Mouse (Mus musculus) MEL (cell line): ENCODE data around the gene Kat8.

Experiments used
- CTCF ChIP-seq, 3 experiments: IDR thresholded peaks in 2 of 3; conservative IDR thresholded peaks in 1 of 3; 2 replicates each; pipeline ENCODE4 v1.5.1; 2011 to 2012; ENCODE audit warnings: low read length in 3 of 3, low read depth in 2 of 3, mild to moderate bottlenecking in 2 of 3, improper control_type of control experiment in 1 of 3, inconsistent platforms in 1 of 3, mixed read lengths in 1 of 3, moderate library complexity in 1 of 3; ENCODE audit not compliant: control insufficient read depth in 1 of 3, insufficient read depth in 1 of 3, poor library complexity in 1 of 3, severe bottlenecking in 1 of 3
- SIN3A ChIP-seq: IDR thresholded peaks from 2 replicates; pipeline ENCODE4 v1.6.1; 2012; ENCODE audit warnings: low read length, improper control_type of control experiment, inconsistent platforms

- TF ChIP-seq CTCF (IDR thresholded peaks at IDR 0.05 in 2 of 3, conservative IDR thresholded peaks at IDR 0.05 in 1 of 3; ENCODE audit: control insufficient read depth in 1 of 3, insufficient read depth in 1 of 3, low read depth in 2 of 3, low read length in 3 of 3, poor library complexity in 1 of 3, severe bottlenecking in 1 of 3) (no peak), SIN3A (no peak)
Observed at GRCm38 (mm10) chr7:127894480-127894879, 17.8 kb upstream of the Kat8 start.
